Mouse (Mus musculus): Measurements from ENCODE around the gene Pld6. TPM values are rescaled to one million over a fixed set of nuclear protein-coding genes. Genes with fewer than 3 reads are reported as not detected.

Gene Pld6
- total RNA-seq, 2 experiments from 2014 or later: 0.57 TPM; not detected in 1

DNA sequence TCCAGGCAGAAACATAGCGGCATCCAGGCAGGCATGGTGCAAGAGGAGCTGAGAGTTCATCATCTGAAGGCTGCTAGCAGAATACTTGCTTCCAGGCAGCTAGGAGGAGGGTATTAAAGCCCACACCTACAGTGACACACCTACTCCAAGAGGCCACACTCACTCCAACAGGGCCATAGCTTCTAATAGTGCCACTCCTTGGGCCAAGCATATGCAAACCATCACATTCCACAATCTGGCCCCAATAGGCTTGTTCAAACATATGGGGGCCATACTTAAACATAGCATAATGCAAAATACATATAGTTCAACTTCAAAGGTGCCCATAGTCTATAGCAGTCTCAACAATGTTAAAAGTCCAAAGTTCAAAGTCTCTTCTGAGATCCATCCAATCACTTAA, 1.9 kb upstream of the Pld6 start:
- ATAC-seq (replicated peaks; ENCODE audit: poor library complexity, severe bottlenecking): no peak

DNA sequence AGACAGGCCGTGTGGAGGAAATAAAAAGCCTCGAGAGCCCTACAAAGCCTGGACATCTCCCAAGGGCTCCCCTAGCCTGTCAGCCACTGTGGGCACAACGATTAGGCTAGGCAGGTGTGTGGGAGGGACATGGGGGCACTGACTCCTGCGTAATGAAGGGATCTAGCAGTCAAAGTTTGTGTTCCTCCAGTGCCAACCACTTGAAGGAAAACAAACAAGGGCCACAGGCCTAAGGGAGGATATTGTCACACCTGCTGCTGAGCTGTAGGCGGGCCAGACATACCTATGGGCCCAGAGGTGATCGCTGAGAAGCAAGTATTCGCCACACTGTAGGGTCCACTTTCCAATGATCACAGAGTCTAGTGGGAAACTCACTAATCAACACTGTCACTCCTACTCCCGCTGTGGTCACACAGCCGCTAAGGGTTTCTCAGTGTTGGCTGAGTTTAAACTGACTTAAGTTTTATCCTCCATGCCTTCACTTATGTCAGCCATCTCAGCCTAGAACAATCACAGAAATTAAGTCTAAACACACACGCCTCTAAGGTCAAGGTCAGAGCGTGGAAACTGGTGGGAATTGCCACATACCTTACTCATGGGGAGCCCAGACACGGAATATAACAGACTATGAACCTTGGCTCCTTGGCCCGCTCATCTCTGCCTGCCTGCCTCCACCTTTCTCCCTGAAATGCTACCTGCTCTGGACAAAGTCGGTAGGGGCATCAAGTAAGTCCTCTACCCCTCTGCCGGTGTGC, 824 bp downstream of the Pld6 start:
- peak; percentile 9; the same call in 1 of the 2 replicates for ATAC-seq (replicated peaks; ENCODE audit: poor library complexity, severe bottlenecking)

DNA sequence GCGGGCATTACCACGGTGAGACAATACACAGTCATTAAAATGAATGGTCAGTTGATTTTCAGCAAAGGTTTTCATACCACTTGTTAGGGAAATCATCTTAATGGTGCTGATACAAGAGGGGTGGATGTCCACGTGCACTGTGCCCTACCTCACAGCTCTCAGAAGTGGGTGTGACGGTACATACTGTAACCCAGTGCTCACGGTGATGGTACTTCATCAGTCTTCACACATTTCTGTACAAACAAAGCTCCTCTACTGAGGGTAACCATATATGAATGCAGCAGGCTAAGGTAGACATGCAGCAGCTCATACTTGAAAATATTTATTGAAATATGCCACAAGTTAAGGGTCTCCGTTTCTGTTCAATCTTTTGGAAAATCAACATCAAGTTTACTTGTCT, 3.9 kb downstream of the Pld6 start:
- no peak for ATAC-seq (replicated peaks; ENCODE audit: poor library complexity, severe bottlenecking)

DNA sequence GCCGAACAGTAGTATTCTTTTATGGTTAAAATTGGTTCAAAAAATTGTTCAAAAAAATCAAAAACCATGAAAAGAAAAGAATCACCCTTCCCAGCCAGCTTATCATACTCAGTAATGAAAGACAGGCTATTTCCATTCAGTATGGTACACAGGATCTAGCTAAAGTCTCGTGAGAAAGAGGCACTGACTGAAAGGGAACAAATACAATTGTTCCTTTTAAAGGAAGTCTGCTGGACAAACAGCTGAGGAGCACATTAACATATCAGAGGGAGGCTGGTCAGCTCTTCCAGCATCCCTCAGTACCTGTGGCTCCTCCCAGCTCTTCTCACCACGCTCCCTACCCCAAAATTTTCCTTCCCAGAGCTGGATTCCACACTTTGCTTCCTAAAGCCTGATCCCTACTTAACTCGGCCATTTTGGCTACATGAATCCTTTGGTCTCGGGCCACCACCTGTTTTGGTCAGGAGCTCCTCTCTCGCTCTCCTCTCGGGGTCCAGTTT, 5.3 kb downstream of the Pld6 start:
- ATAC-seq (replicated peaks; ENCODE audit: poor library complexity, severe bottlenecking): no peak

DNA sequence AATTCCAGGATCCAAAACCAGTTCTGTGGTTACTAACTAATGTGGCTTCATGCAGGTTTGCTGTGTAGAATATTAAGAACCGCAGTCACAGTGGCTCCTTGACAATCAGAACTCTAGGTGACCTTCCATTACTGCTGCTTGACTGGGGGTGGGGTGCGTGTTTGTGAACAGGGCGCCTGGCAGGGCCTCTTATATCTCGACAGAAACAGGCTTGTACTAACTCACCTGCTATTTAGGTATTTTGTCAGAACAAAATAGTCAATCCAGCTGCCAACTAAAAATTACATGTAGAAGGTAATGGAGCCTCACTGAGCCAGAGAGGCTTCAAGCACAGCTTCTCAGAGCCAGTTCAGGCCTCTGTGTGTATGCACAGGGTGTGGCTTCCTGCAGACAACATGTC, 7.2 kb downstream of the Pld6 start:
- ATAC-seq (replicated peaks; ENCODE audit: poor library complexity, severe bottlenecking): no peak

DNA sequence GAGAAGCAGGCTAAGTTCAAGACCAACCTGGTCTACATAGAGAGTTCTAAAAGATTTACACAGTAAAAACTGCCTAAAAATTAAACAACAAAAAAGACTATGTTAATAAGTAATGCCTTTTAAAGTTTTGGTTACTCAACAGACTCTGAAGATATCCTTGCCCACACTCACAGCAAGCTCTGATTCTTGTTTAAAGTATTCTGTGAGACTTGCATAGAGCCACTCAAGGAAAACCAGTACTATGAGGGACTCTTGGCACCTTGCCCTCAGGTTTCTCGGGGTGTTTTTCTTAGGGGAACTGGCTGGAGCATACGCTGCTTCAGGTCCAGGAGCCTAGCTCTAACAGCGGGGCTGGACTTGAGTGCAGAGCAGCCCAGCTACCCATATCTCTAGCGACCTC, 8.0 kb downstream of the Pld6 start:
- no peak for ATAC-seq (replicated peaks; ENCODE audit: poor library complexity, severe bottlenecking)

DNA sequence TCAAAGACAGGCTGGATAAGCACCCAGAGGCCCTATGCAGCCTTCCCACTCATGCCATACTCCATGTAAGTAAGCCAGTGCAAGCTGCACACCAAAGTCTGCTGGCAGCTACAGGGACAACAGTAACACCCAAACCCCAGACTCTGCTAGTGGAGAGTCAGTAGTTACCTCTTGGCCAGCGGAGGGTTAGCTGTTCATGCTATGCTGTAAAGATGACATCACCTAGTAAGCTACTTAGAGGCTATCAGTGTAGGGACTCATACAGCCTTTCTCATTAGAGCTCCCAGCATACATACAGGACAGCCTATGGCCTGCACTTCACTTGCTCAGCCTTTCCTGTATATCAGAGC, 8.6 kb downstream of the Pld6 start:
- ATAC-seq (replicated peaks; ENCODE audit: poor library complexity, severe bottlenecking): no peak

DNA sequence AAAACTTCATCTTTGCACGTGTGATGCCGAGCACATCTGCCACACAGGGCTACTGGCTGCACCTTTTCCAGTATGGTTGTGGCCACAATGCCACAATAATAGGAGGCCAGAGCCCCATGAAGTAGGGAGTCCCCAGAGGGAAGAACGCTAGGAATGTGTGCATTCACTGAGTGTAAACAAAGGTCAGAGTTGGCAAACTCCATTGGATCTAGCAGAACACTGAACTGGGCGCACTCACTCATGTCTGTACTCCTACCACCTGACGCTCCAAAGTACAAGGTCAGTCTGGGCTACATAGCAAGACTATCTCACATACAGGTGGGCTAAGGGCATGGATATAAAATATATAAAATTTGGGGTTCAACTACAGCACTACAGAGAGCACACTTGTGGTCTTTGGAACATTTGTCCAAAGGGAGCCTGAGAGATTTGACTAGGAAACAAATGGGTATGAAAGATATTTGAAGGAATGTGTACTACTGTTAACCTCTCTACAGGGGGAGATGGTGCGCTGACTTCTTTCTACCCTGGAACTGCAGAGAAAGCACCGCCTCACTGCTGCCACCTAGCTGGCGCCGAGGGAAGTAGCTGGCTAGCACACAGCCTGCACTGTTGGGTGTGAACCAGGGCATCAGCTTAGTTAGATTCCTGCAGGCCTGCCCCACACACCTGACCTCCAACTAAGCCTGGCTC, 9.1 kb downstream of the Pld6 start:
- ATAC-seq (replicated peaks; ENCODE audit: poor library complexity, severe bottlenecking): peak; percentile 100

DNA sequence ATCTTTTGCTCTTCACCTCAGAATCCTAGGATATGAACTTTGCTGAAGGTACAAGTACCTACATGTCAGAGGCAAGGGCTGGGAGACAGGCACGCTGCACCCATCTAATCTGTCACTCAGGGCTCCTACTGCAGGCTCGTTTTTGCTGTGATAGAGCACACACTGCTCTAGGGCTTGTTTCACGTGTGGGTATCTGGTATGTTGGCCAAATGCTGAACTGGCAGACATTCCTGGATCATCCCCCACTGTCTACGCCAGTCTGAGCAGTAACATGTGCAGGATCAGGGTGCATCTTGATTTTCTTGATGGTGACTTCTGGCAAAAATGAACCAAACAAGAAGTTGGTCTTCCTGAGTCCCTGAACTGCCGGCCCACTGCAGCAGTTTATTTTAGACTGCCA, 10.2 kb downstream of the Pld6 start:
- no peak for ATAC-seq (replicated peaks; ENCODE audit: poor library complexity, severe bottlenecking)

DNA sequence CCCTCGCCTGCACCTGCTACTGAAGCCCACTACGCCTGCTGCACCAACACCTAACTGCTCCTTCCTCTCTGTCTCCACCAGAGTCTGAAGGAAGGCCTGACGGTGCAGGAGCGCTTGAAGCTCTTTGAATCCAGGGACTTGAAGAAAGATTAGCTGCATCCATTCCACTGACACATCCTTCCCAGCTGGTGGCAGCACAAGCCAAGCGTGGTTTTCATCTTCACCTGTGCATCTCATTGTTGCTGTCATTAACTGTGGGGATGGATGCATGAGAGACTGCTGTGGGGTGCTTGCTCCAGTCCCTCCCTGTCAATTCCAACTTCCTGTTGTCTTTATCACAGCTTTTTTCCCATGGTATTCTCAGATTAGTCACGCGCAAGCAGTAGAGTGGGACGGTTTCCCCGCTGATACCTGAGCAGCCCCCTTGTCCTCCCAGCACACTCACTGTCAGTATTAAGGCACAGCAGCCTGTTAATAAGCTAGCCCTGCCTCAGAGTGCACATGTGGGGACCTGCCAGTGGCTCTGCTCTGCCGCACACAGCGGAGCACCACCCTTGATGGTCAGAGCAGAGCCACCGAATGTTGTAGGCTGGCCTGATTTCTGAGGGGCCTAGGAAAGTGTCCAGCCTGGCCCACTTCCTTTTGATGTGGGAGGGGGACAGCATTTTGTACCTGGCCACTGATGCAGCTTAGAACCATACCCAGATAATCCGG, 11.9 kb downstream of the Pld6 start:
- ATAC-seq (replicated peaks; ENCODE audit: poor library complexity, severe bottlenecking): no peak

DNA sequence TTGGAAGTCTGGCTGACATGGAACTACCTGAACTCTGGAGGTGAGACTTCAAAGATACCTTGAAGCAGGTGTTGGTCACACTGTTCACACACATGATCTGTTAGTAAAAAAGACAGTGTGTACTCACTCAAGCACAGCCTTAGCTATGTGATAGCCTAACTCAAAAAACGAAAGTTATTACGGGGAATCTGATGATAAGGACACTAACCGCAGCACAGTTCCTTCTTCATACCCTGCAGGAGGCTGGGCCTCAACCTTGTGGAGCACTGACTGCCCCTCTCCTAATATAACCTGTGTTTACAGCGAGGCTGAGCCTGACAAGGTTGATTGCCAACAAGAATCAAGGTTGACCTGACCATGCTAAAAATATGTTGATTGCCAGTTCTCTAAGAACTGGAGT, 12.9 kb downstream of the Pld6 start:
- no peak for ATAC-seq (replicated peaks; ENCODE audit: poor library complexity, severe bottlenecking)

DNA sequence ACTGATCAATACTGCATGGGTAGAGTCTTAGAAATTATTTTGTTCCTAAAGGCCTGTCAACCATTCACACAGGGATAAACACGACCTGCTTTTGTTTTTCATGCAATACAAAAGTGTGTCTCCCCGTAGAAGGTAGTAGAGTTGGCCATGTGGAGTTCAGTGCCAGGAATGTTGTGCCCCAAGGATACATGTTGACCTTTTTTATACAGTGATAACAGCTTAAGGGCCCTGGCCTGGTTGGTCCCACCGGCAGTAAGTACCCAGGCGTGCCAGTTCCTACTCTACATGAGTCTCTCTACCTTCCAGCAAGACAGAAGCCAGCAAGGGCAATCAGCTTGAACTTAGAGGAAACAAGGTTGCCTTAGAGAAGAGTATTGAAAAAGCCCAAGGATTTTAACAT, 14.5 kb downstream of the Pld6 start:
- ATAC-seq (replicated peaks; ENCODE audit: poor library complexity, severe bottlenecking): no peak

DNA sequence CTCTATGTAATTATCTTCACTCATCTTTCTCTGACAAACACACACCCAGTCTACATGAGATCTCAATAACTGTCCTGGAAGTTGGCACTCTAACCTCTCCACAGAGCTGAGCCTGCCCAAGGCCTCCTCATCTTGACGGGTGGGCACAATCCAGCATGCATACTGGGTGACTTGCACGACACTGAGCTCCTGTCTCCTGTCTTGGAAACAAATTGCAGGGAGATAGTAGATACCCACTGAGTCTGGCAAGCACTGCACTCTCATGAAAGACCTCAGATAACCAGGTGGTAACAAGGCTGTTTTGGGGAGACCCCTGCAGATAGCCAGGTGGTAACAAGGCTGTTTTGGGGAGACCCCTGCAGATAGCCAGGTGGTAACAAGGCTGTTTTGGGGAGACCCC, 15.2 kb downstream of the Pld6 start:
- ATAC-seq (replicated peaks; ENCODE audit: poor library complexity, severe bottlenecking): no peak

DNA sequence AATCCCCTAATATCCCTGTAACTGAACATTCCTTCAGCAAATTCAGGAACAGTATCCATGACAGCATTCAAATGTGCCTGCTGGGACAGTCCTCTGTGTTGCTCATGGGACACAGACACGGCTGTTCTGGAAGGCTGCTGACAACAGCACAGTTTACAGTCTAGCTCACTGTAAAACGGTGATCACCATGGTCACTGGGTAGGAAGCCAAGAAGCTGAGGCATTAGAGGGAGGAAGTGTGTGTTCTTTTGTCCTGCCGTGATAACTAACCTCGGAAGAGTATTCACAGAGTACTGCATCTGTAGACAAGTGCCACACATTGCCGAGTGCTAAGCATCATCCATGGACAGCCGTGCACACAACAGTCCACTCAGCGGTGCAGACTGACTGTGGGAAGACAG, 16.7 kb downstream of the Pld6 start:
- no peak for ATAC-seq (replicated peaks; ENCODE audit: poor library complexity, severe bottlenecking)

DNA sequence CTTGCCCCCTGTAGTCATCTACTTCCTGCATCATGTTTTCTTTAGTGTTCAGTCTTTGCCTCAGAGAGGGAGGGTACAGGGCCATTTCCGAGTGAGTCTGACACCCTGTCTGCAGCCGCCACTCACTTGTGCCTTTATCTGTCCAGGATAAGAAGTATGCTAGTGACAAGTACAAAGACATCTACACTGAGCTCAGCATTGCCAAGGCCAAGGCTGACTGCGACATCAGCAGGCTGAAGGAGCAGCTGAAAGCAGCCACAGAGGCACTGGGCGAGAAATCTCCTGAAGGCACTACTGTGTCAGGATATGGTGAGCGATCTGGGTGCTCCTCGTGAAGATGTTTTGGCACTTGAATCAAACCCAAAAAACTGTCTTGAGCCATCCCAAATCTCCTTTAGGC, 17.7 kb downstream of the Pld6 start:
- ATAC-seq (replicated peaks; ENCODE audit: poor library complexity, severe bottlenecking): no peak

DNA sequence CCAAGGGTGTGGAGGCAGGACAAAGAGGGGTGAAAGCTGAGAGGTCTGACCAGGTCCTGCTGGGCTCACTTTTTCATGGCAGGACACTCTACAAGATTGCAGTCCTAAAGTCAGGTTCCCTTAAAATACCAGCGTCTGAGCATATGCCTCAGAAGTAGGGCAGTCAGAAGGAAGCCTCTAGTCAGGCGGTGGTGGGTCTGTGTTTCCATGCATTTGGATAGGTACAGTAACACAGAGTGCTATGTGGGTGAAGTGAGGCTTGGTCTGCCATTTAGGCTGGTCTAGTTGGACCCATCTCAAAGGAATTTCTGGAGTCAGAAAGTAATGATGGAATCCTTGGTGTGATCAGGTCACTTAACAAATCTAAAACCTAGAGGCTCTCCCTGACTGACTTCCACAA, 18.1 kb downstream of the Pld6 start:
- ATAC-seq (replicated peaks; ENCODE audit: poor library complexity, severe bottlenecking): no peak

DNA sequence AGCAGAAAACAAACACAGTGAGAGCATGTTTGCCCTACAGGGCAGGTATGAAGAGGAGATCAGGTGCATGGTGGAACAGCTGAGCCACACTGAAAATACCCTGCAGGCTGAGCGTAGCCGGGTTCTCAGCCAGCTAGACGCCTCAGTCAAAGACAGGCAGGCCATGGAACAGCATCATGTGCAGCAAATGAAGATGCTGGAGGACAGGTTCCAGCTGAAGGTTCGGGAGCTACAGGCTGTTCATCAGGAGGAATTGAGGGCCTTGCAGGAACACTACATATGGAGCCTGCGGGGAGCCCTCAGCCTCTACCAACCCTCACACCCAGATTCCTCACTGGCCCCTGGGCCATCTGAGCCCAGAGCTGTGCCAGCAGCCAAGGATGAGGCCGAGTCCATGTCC, 26.6 kb downstream of the Pld6 start:
- ATAC-seq (replicated peaks; ENCODE audit: poor library complexity, severe bottlenecking): no peak

DNA sequence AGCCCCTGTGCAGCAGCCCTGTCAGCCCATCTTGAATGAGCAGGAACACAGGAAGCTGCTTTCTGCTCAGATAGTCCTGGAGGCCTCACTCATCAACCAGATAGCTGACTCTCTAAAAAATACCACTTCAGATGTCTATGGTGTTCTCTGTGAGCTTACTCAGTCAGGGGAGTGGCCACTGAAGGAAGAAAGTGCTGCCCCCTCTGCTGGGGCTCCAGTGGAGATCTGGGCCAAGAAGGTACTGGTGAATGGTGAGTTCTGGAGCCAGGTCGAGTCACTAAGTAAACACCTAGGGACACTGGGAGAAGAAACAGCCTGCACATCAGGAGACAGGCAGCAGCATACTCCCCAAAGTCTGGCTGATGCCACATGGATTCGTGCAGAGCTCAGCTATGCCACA, 27.8 kb downstream of the Pld6 start:
- no peak for ATAC-seq (replicated peaks; ENCODE audit: poor library complexity, severe bottlenecking)

DNA sequence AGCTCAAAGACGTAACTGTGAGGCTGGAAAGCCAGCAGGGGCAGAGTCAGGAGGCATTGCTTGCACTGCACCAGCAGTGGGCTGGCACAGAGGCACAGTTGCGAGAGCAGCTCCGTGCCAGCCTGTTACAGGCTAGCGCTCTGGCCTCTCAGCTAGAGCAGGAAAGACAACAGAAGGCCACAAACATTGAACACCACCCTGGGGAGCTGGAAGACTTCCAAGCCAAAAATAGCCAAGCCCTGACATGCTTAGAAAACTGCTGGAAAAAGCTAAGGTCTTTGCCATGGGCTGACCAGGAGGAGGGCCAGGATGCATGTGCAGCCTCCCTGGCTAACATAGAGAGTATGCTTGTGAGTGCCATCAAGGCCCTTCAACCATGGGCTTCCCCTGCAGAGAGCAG, 28.3 kb downstream of the Pld6 start:
- no peak for ATAC-seq (replicated peaks; ENCODE audit: poor library complexity, severe bottlenecking)

DNA sequence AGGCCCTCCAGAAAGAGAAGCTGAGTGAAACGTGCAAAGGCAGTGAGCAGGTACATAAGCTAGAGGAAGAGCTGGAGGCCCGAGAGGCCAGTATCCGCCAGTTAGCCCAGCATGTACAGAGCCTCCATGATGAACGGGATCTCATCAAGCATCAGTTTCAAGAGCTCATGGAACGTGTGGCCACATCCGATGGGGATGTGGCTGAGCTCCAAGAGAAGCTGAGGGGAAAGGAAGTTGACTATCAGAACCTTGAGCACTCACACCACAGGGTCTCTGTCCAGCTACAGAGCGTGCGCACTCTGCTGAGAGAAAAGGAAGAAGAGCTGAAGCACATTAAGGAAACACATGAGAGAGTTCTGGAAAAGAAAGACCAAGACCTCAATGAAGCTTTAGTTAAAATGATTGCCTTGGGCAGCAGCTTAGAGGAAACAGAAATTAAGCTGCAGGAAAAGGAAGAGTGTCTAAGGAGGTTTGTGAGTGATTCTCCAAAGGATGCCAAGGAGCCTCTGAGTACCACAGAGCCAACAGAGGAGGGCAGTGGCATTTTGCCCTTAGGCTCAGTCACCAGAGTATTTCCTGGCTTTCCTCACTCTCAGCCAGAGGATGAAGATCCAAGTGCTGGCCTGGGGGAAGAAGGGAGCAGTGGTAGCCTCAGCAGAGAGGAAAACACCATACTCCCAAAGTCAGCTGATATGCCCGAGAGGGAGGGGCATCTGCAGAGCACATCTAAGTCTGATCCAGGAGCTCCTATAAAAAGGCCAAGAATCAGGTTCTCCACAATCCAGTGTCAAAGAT, 29.1 kb downstream of the Pld6 start:
- no peak for ATAC-seq (replicated peaks; ENCODE audit: poor library complexity, severe bottlenecking)

DNA sequence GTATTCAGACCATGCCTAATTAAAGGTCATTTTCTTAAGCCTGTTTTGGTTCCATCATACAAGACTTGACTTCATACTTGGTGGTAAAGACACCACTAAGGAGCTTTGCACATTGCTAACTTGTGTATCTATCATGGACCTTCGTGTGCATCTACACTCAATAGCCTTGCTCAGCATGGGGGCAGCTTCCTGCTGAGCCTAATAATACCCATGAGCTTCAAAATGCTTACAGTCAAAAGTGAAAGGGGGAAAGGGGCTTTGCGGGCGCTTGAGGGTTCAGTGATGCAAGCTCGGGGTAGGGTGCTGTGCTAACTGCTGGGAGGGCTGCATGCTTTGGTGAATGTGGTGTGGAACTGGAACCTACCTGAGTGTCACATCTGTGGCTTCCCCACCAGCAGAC, 31.1 kb downstream of the Pld6 start:
- no peak for ATAC-seq (replicated peaks; ENCODE audit: poor library complexity, severe bottlenecking)

Data from granulocyte monocyte progenitor cell, adult 5-6 weeks (primary cell).